Mouse (Mus musculus): ENCODE measurements around the gene D430042O09Rik.

- TF ChIP-seq CTCF (IDR thresholded peaks at IDR 0.05; ENCODE audit: low read depth) (peak; percentile 48), EP300 (IDR thresholded peaks at IDR 0.05; ENCODE audit: low read depth) (no peak)
Observed at GRCm38 (mm10) chr7:125747316-125747690, 39.6 kb downstream of the D430042O09Rik start.
